Mouse (Mus musculus) heart, postnatal 14 days (tissue): ENCODE results near the gene Gm20696. TPM values are rescaled to one million over a fixed set of nuclear protein-coding genes. Genes with fewer than 3 reads are reported as not detected.

Source experiments
- DNase-seq, 2 experiments: peaks; one replicate each; pipeline ENCODE4 v3.0.0; 2021 to 2022
- intact Hi-C: fragments of 180-260 bp; cut with DNase I; formaldehyde crosslinking; loops from one replicate; pipeline ENCODE4 v1.15.1; 2025
- total RNA-seq, 2 experiments: library from RNA; stranded (reverse); gene quantifications; 2 replicates each; pipeline ENCODE4 v1.2.3; 2021

Gene Gm20696
- total RNA-seq, 2 experiments from 2014 or later = 2.3 to 3.2 TPM

- DNase-seq = no peak
- intact Hi-C loops = loop anchor here (5.0 kb wide), 1 partner anchor 115 kb away; no protein-coding TSS in a partner anchor
Observed at GRCm38 (mm10) chr6:99667290-99667689, 693 bp upstream of the Gm20696 start.

- intact Hi-C loops = loop anchor here (5.0 kb wide), 1 partner anchor 117 kb away; no protein-coding TSS in a partner anchor
Observed at GRCm38 (mm10) chr6:99665457-99666317, 910 bp downstream of the Gm20696 start.

GRCm38 (mm10) chr6:99663232-99663631, 3.4 kb downstream of the Gm20696 start:
- no peak for DNase-seq
- intact Hi-C loops = no loop called here

More at GRCm38 (mm10) chr6:99665457-99666317, 910 bp downstream of the Gm20696 start:
- no peak for DNase-seq

- intact Hi-C loops = no loop called here
Observed at GRCm38 (mm10) chr6:99660443-99660842, 6.2 kb downstream of the Gm20696 start.

GRCm38 (mm10) chr6:99658586-99658985, 8.0 kb downstream of the Gm20696 start:
- DNase-seq = no peak
- intact Hi-C loops = no loop called here

More at GRCm38 (mm10) chr6:99660443-99660842, 6.2 kb downstream of the Gm20696 start:
- no peak for DNase-seq

- intact Hi-C loops = no loop called here
- DNase-seq = no peak
Observed at GRCm38 (mm10) chr6:99656088-99656487, 10.5 kb downstream of the Gm20696 start.

GRCm38 (mm10) chr6:99655488-99655887, 11.1 kb downstream of the Gm20696 start:
- no peak for DNase-seq
- intact Hi-C loops = no loop called here

GRCm38 (mm10) chr6:99654343-99654742, 12.3 kb downstream of the Gm20696 start:
- DNase-seq = no peak
- intact Hi-C loops = no loop called here

GRCm38 (mm10) chr6:99652341-99652740, 14.3 kb downstream of the Gm20696 start:
- no peak for DNase-seq
- intact Hi-C loops = no loop called here

GRCm38 (mm10) chr6:99649307-99649706, 17.3 kb downstream of the Gm20696 start:
- intact Hi-C loops = no loop called here
- DNase-seq = no peak

GRCm38 (mm10) chr6:99646344-99646743, 20.3 kb downstream of the Gm20696 start:
- intact Hi-C loops = no loop called here
- no peak for DNase-seq

GRCm38 (mm10) chr6:99644876-99645275, 21.7 kb downstream of the Gm20696 start:
- DNase-seq = no peak
- intact Hi-C loops = no loop called here

- intact Hi-C loops = no loop called here
- no peak for DNase-seq
Observed at GRCm38 (mm10) chr6:99644386-99644785, 22.2 kb downstream of the Gm20696 start.

- peak; percentile 74 for DNase-seq
- intact Hi-C loops = no loop called here
Observed at GRCm38 (mm10) chr6:99643439-99644199, 23.0 kb downstream of the Gm20696 start.

GRCm38 (mm10) chr6:99637456-99637855, 29.1 kb downstream of the Gm20696 start:
- intact Hi-C loops = no loop called here
- no peak for DNase-seq

GRCm38 (mm10) chr6:99636801-99637200, 29.8 kb downstream of the Gm20696 start:
- DNase-seq = no peak
- intact Hi-C loops = no loop called here

- intact Hi-C loops = no loop called here
- DNase-seq = no peak
Observed at GRCm38 (mm10) chr6:99636121-99636520, 30.5 kb downstream of the Gm20696 start.

- DNase-seq = peak; percentile 32 to 40
Observed at GRCm38 (mm10) chr6:99632121-99632980, 34.2 kb downstream of the Gm20696 start.

GRCm38 (mm10) chr6:99631637-99632036, 35.0 kb downstream of the Gm20696 start:
- intact Hi-C loops = no loop called here
- DNase-seq = no peak

More at GRCm38 (mm10) chr6:99632121-99632980, 34.2 kb downstream of the Gm20696 start:
- intact Hi-C loops = no loop called here
